Mouse (Mus musculus): ENCODE measurements around the gene Clip3.

The Clip3 gene

DNA sequence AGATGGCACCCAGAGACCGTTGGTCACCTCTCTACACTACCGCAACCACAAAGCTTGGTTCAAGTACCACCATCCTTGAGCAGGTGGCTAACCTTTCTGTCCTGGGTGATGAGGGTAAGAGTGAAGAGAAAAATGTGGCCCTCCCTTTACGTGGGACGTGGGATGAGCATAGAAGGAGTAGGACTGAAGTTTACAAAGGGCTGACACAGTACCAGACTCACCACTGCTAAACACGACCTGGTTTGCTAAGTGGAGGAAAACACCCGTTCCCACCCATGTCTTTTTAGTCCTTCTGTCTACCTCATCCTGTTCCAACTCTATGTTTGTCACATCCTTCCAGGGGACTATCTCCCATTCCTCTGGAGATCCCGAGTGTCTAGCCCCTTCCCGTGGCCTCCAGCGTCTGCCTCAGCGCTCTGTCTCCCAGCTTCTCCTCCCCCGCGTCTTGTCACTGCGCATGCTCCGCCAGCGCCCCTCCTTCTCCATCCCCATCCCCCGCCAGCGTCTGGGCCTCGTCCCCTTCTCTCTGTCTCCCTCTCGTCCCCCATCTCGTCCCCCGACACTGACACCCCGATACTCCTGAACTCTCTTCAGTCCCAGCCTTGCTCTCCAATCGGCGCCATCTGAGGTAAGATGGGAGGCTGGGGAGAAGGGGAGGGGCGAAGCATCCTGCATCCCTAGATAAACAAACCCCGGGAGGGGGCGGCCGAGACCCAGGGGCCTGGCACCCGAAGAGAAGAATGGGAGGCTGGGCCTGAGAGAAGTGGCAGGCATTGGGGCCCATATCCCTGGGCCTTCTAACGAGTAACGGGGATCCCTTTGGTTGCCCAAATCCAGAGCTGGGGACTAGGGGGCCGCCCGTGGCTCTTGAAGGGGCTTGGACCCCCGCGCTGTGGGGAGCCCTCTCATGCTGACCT is at the start of gene Clip3:
Clip3 (plus strand) TSS at position 514 of the 917 bp plus-strand sequence.
- DNase-seq = peak; percentile 91

DNA sequence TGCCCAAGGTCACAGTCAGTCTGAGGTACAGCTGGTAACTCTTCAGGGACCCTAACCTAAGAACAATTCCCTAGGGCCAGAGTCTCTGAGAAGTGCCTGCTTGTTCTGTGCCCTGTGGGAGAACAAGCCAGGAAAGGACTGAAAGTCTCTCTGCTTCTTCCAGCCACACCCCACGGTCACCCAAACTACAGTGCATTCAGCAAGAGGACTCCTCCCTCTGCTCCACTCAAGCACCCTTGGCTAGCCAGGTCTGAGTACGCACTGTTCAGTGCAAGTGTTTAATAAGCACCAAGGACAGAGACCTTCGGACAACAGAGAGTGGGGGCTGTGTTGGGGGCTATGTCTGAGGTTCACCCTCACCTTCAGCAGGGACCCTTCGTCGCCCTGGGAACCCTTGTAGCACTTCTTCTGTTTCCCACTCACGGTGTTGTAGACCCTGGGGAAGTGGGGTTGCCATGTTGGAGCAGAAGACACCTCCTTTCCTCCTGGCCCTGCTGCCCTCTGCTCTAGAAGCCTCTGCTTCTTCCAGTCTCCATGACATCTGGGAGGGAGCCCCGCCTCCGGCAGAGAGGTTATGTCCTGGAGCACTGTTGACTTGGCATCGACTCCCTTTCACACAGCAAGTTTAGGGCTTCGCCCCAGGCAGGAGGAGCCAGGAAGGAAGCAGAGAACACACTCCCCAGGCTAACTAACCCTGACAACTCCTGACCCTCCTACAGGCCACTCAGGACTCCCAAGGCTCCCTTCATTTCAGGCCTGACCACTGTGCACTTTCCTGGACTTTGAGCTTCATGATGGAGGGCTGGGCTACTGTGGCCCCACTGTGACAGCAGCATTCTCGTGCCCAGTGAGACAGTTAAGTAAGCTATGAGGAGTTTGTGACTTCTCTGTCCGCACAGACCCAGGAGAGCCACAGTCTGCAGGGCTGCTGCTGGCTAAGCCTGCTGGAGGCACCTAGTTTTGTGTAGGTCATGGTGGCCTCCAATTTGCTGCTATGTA is 39.3 kb upstream of the Clip3 start:
- DNase-seq = no peak

DNA sequence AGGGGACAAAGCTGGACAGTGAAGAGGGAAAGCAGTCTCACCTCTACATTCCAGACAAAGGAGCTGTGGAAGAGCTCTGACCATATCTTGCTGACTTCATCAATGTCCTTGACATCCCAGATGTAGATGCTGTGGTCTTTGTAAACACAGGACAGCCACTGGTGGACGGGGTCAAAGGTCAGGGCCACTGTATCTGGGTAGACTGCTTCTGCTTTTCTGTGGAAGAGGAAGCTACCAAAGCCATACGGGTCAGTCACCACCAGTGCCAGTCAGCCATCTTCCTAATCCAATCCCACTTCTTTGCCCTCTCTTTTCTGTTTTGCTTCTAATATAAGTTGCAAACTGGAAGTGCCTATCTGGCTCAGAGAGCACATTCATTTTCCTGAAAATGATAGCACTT is 26.5 kb upstream of the Clip3 start:
- DNase-seq = no peak

DNA sequence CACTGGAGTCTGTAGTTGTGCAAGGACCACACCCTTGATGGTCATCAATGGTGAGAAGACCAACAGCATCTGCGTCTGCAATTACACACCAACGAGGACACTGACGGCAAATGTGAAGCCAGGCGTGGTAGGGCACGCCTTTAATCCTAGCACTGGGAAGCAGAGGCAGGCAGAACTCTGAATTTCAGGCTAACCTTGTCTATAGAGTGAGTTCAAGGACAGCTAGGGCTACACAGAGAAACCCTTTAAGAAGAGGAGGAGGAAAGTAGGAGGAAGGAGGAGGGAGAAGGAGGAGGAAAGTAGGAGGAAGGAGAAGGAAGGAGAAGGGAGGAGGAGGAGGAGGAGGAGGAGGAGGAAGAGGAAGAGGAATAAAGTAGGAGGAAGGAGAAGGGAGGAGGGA is 26.0 kb upstream of the Clip3 start:
- DNase-seq = no peak

DNA sequence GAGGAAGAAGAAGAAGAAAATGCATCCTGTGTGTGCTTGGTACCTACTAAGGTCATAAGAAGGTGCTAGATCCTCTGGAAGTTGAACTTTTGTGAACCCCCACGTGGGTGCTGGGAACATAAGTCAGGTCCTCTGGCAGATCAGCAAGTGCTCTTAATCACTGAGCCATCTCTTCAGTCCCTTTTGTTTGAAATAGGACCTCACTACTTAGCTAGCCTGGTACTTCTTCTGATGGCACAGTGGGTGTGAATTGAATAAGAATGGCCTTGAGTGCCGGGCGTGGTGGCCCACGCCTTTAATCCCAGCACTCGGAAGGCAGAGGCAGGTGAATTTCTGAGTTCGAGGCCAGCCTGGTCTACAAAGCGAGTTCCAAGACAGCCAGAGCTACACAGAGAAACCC is 25.6 kb upstream of the Clip3 start:
- no peak for DNase-seq

DNA sequence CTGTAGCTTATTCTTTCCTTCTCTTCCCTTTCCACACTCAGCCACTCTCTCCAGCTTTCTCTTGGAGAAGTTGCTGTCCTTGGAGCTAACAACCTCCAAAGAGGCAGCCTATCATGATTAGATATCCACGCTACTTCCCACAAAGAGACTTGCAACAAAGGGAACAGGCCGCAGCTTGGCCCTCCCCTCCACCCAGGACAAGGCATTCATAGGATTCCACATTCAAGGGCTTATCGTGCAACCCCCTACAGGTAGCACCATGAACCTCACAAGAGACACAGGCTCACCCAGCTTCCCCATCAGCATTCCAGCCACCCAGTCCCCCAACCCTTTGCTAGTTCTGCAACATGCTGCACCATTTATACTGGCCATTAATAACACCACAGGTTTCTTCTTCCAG is 24.7 kb upstream of the Clip3 start:
- no peak for DNase-seq

DNA sequence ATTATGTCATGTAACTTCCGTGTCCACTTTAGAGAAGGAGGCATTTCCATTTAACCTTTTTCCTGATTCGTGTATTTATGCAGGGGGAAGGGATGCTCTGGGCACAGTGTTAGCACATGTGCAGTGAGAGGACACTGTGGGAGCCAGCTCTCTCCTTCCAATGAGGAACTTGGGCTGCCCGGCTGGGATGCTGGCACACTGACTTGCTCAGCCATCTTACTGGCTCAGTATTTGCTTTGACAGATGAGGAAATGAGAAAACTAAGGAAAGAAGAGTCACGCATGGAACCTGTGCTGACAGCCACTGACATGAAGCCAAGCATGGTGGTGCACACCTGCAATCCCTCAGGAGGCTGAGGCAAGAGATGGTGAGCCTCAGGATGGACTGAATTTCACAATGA is 21.9 kb upstream of the Clip3 start:
- no peak for DNase-seq

DNA sequence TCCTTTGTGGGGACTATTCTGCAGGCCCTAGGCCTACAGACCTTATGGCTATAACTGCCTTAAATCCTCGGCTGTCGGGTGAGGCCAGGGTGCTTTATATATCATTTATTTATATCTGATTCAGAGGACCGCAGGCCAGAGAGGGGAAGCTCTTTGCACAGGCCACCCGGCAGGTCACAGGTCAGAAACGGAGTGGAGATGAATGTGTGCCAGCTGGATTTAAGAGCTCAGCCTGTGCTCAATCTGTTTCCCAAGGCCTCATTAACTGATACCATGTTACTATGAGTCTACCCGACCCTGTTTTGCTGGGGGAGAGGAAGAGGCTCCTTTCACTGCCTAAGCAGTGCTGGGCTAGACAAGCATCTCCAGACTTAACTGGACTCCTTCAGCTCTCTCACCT is 17.1 kb upstream of the Clip3 start:
- DNase-seq = no peak

DNA sequence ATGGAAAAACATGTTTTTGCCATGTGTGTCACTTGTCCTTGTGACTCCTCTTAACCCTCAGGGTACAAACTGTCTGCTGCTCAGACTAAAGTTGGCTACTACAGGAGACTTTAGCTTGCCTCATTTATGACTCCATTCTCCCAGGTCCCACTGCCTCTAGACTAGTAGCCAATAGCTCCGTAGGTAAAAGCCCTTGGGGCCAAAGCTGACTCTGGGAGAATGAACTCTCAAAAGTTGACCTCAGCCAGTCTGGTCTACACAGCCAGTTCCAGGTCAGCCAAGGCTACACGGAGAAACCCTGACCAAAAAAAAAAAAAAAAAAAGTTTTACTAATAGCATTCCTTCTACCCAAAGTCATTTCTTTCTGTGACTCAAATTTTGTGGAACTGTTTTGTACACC is 12.6 kb upstream of the Clip3 start:
- no peak for DNase-seq

DNA sequence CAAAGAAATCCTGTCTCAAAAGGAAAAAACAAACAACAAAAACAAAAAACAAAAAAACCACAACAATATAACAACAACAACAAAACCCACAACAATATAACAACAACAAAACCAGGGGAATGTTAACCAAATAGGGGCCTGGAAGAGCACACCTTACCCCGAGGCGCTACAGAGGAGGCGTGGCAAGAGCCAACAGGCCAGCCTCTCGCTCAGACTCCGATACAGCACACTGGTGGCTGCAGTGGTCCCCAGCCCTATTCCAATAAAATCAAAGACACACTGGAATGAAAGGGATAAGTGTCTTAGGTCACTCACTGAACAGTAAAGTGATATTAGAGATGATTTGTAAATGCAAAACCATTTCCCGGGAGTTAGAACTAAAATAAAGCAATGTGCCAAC is 12.0 kb upstream of the Clip3 start:
- no peak for DNase-seq

DNA sequence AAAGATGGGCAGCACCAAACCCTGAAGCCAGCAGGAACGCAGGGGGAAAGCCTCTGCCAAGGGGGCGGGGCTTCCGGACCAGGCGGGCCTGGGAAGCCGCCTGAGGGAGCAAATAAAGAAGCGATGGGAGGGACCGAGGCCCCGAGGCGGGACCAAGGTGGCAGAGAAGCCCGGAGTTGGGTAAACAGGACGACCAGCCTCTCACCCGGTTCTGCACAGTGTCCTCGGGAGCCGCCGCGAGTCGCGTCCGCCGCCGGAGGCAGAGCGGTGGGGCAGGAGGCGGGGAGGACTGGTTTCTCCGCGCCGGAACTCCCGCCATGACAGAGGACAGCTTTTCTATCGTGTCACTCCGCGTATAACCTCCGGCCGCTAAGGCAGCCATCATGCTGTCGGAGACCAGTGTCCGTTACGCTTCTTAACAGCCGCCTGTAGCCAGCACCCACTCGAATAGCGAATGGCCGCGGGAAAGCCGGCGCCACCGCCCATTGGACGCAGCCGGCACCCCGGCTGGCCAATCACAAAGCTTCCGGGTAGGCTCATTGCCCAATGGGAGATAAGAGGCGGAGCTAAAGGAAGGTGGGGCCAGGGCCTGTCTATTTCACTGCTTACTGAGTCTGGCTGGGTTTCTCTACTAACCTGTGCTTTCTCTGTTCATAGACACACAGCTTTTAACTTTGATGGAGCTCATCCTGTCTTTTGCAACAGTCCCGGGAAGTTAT is 11.4 kb upstream of the Clip3 start, which contains the start of the genes Thap8 and Wdr62:
Thap8 (plus strand) TSS at position 144 of the 719 bp plus-strand sequence.
Wdr62 (minus strand) TSS at position 469 of the 719 bp plus-strand sequence.
- peak; percentile 89 for DNase-seq

DNA sequence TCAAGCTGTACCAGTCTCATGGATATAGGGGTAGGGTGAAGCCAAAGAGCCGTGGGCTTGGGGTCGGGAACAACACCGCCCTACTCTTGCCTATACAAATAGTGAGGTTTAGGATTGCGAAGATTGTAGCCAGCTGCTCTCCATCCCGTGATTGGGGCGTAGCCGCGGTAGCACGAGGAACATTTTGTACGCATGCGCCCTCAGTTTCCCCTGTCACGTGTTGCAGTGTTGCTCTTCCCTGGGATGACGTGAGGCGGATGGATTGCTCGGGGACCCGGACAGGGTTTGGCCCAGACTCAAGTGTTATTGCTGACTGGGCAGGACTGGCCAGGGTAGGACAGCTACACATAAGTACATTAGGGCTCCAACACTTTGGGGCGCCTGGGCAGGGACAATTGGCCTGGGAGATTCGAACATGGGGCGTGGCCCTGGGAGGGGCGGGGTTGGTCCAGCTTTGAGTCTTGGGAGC is 10.8 kb upstream of the Clip3 start:
- DNase-seq = peak; percentile 80

DNA sequence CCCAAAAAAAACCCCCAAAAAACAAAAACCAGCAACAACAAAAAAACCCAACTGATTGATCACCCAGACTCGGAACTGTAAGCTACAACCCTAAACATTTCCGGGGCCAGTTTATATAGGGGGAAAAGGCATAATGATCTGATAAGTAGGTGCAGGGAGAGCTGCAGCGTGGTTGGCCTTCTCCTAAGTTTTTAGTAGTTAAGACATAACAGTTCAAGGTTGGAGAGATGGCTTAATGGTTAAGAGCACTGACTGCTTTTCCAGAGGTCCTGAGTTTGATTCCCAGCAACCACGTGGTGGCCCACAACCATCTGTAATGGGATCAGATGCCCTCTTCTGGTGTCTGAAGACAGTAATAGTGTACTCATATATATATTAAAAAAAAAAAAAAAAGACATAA is 10.0 kb upstream of the Clip3 start:
- no peak for DNase-seq

DNA sequence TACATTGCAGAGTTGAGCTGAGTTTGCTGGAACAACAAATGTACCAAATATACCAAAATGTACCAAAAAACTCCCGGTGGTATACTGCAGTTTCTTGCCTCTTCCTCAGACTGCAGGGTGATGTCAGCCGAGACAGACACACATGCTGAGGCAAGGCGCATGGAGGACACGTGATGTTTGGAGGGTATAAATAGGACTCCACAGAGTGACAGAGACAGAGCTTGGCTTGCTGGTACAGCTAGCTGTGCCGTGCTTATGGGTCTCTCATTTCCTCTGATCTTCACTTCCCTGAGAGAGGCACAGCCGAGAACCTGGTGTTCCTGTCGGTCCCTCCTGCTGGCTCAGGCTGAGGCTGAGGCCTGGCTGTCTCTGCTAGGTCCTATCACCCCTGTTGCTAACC is 8.8 kb upstream of the Clip3 start:
- DNase-seq = no peak

DNA sequence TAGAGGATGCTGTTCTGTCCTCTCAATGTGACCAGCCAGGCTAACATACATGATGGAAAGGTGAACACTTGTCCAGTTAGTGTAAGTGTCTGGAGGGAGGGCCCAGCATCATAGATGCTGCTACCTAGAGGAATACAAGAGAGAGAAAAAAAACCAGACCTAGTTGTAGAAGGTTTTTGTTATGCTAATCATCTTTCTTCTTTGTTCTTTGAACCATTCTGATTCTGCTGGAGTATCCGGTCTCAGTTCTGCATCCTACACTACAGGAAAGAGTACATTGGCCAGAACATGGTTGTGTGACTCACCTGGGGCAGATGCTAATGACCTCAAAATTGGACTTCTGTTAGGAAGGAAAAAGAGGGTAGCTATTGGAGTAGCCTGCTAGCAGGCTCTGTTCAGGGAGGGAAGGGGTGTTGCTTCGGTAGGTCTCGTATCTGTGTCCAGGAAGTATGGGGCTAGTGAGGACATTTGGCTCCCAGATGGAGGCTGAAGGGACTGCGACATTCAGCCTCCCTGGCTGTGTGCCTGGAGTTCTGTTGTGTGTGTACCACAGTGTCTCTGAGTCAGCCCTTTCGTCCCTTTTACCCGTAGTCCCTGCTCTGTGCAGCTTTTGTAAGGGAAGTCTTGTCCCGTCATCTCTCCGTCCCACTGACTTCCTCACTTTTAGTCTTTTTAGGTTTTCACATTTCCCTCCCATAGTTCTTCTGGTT is 4.7 kb upstream of the Clip3 start:
- DNase-seq = no peak

DNA sequence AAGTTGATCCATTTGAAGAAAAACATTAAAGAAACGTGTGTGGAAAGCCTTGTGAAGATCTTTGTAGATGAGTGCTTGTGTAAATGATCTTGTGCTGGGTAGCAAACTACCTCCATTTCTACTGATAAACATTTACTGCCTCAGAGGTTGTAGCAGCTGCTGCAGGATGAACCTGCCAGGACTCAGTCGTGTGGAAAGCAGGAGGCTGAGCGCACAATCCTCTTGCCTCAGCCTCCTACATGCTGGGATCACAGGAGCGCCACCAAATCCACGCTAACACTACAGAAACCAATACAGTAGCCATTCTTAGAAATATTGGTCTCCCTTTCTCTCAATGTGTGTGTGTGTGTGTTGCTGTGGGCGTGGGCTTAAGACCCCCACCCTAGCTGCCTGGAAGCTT is 3.5 kb upstream of the Clip3 start:
- no peak for DNase-seq

DNA sequence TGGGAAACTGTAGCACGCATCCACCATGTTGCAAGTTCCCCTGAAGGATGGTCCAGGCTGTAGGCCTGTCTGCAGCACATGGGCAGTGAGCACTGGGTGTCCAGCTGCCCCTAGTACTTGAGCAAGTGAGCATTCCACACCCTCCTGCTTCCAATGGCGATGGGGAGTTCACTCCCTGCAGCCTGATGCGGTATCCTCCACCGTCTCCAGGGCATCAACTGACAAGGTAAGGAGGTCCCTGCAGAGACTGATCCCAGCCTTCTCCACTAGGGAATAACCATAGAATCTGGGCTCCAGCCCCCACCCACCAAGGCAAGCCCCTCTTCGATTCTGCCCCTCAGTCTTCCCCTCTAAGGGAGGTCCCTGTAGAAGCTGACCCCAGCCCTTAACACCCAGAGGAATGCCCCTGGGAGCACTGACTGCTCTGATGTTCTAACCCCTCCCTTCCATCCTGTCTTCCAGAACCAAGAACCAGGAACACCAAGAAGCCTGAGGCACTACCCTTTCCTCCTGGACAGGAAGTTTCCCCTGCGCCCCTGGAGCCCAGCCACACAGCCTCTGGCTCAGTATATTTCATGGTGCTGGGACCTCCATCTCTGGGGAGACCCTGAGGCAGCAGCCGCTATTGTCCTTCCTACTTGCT is 2.3 kb upstream of the Clip3 start:
- no peak for DNase-seq

DNA sequence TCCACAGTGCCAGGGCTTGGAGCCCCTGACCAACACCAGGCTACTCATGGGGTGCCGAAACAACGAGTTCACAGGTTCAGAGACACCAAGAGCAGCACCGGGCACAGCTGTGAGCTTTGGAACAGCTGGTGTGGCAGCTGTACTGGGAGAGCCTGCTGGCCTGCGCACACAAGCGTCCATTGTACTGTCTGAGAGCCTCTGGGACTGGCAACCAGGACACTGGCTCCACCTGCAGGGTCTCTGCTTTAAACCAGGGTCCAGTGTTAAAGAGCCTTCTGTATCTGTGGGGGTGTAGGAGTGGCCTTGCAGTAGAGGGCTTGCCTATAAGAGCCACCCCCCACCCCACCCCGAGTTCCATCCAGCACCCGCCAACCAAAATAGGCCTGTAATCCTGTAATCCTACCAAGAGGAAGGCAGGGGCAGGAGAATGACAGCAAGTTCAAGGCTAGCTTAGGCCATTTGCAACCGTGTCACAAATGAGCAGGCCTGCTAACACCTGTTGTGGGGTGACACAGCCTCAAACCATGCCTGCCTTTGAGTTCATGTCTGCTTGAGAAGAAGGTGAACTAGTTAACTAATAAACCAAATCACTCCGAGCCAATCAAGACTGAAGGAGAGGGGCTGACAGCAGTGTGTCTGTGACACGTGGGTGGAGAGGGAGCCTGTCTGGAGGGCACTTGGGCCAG is 1.7 kb upstream of the Clip3 start:
- no peak for DNase-seq

DNA sequence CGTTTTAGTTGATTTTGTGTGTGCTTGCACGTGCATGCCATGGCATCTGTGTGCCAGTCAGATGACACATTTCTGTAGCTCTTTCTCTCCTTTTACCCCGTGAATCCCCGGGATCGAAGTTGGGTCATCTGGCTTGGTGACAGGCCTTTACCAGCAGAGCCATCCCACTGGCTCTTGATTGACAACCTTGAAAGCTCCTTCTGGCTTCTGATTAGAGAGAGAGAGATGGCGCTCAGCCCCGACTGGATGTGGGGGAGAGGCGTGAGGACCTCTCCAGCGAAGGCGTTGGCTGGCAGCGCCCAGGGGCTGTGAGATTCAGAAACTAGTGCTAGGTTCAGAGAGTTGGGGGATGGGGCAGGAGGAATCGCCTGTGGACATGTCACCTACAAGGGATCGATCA is 2.3 kb downstream of the Clip3 start:
- DNase-seq = no peak

DNA sequence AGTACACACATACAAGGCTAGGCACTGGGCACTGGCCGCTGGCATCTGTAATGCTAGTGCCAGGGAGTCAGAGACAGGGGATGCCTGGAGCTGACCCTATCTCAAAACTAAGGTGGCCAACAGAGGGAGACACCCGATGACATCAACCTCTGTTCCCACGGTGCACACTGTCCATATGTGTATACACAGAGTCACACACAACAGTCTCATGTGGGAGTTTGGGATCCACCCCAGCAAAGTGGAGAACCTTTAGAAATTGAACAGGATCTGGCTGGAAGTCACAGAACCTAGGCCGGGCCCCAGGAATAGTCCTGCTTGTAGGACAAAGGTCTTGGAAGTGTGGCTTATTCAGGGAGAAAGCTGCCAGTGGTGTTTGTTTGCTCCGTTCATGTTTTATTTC is 2.8 kb downstream of the Clip3 start:
- DNase-seq = no peak

DNA sequence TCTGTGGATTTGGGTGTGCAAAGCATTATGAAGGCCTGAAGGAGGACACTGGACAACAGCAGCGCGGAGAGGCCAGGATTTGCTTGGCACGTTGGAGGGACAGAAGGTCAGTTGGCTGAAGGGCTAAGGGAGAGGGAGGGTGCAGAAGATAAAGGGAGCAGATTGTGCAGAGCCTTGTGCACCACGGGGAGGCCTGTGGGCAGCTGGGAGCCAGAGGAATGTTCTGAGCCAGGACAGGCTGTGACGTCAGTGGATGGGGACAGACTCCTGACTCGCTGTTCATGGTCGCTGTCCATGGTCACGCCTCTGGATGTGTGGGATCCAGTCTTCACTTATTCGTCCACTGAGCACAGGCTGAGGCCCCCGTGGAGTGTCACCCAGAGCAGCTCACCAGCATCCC is 3.6 kb downstream of the Clip3 start:
- DNase-seq = no peak
